Mouse (Mus musculus): ENCODE measurements at regions not wholly inside any gene's neighbourhood (a gene's known extent, or its start where the extent isn't known, plus 50 kb on each side); places are given as distances from the start of the nearest gene placed in this dataset.

- DNase-seq (ENCODE audit: low spot score in 2 of 2), result no peak
These were observed 68.5 kb upstream of the Klf12 start for GRCm38 (mm10) chr14:100352961-100353452.

DNA sequence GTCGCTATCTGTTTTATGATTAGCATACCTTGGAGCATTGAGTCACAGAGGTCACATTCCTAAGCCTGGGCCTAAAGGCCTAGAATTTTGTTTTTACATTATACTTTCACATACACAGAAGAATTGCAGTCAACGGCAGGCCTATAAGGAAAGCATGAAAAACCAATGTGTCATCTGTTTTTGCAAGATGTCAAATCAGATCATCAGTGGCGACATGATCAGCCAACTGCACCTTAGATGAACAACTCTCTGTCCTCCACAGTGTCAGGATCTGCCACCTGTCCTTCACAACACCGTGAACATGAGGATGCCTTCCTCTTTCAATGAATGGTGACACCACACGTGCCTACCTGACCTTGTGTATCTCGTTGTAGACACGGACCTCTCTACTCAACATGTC, 66.5 kb upstream of the Klf12 start:
- no peak for DNase-seq (ENCODE audit: low spot score in 2 of 2)

DNA sequence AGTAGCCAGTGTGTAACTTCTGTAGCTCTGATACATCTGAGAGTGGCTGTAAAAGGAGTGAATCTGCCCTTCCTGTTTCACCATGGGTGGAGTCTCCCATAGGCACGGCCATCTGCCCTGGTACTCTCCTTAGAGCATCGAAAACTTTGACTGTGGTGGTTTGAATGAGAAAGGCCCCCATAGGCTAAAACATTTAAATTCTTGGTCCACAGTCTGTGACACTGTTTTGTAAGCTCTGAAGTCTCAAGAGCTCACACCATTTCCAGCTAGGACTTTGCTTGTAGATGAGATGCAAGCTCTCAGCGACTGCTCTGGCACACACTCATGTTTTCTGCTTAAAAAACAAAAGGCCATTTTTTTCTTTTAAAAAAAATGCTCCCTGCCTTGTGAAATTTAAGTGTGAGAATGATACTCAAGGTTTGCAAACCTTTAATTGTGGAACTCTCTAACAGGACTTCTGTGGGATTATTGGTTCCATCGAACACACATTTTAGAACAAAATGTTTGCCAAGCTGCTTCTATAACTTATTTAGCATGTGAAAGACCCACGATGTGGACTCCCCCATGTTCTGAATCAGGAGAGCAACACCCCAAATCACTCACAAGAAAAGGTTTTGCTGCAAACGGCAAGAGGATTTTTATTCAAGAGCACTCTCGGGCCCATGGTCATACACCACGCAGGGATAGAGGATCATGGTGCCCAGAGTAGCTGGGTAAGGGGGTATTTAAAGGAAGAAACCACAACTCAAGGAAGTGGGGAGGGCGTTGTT, 65.7 kb upstream of the Klf12 start:
- DNase-seq (ENCODE audit: low spot score in 2 of 2), result no peak

GRCm38 (mm10) chr14:100348336-100349164, 64.1 kb upstream of the Klf12 start:
- DNase-seq (ENCODE audit: low spot score in 2 of 2), result peak in 1 of 2 experiments; percentile 19

DNA sequence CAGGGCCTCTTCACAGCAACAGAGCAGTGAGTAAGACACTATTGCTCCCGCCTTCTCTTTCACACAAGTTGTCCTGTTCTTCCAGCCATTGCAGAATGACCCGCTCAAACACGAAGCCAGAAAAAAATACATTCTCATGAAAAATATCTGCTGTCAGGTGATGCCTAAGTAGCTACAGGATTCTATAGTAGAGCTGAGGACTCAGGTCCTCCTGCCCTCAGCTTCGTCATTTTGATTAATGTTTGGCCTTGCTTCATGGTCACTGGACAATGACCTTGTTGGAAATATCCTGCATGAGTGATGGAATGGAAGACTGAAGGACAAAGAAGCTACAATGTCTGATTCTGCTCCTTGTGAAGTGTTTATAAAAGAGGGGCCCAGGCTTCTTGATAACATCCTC, 52.4 kb upstream of the Klf12 start:
- no peak for DNase-seq (ENCODE audit: low spot score in 2 of 2)
